Mouse (Mus musculus): ENCODE measurements around the gene Mmp21.

DNA sequence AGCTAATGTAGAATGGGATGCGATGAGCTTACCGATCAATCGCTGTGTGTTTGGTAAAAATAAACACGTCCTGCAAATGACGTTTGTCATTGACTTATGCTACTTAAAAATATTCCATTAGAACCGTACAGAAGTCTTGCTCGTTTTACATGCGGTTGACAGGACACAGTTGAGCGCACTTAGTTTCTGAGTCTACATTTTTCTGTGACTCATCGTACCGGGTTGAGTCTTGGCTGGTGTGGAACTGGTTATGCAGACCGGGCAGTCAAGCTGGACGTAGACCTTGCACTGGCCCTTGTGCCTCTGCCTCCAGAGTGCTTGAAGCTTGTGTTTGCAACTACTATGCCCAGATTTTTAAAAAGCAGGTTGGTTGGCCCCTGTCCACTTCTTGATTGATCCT, 41.6 kb downstream of the Mmp21 start:
- TF ChIP-seq GATA1 (IDR thresholded peaks at IDR 0.05; ENCODE audit: borderline replicate concordance, low read length): no peak
- no peak for TF ChIP-seq FLI1 (IDR thresholded peaks at IDR 0.05; ENCODE audit: low read length)

Data from megakaryocyte, embryonic 14.5 days (primary cell).